Mouse (Mus musculus) heart, embryonic 13.5 days (tissue): Measurements from ENCODE around the gene Ate1. TPM values are rescaled to one million over a fixed set of nuclear protein-coding genes. Genes with fewer than 3 reads are reported as not detected.

Experiments used
- ATAC-seq: fragments of 200-750 bp; cut with Nextera tagmentation; 2 replicates; pipeline ENCODE4 v1.8.0; 2017; ENCODE audit warnings: moderate TSS enrichment; ENCODE audit not compliant: insufficient number of reproducible peaks, low FRiP score, low TSS enrichment; ENCODE audit errors: extremely low read depth
- H3K27ac ChIP-seq: fragments of 300-500 bp; sonication (generic); replicated peaks from 2 replicates; pipeline ENCODE4 v1.5.1; 2015; ENCODE audit warnings: moderate library complexity, mild to moderate bottlenecking, inconsistent platforms
- H3K27me3 ChIP-seq: fragments of 300-500 bp; sonication (generic); replicated peaks from 2 replicates; pipeline ENCODE4 v1.6.1; 2015; ENCODE audit warnings: mild to moderate bottlenecking, inconsistent platforms
- H3K36me3 ChIP-seq: fragments of 300-500 bp; sonication (generic); 2 replicates; pipeline ENCODE4 v1.6.1; 2015; ENCODE audit warnings: mild to moderate bottlenecking, inconsistent platforms
- H3K4me1 ChIP-seq: fragments of 300-500 bp; sonication (generic); 2 replicates; pipeline ENCODE4 v1.6.1; 2015; ENCODE audit warnings: inconsistent platforms
- H3K4me2 ChIP-seq: fragments of 300-500 bp; sonication (generic); 2 replicates; pipeline ENCODE4 v1.6.1; 2015; ENCODE audit warnings: inconsistent platforms, mild to moderate bottlenecking, moderate library complexity
- H3K4me3 ChIP-seq: fragments of 300-500 bp; sonication (generic); 2 replicates; pipeline ENCODE4 v1.5.1; 2015; ENCODE audit warnings: moderate library complexity, mild to moderate bottlenecking, inconsistent platforms
- H3K9ac ChIP-seq: fragments of 300-500 bp; sonication (generic); 2 replicates; pipeline ENCODE4 v1.6.1; 2015; ENCODE audit warnings: inconsistent platforms, mild to moderate bottlenecking, moderate library complexity
- H3K9me3 ChIP-seq: fragments of 300-500 bp; sonication (generic); 2 replicates; pipeline ENCODE4 v1.6.1; 2016; ENCODE audit warnings: inconsistent platforms
- WGBS: fragments of 180-500 bp; shearing (Covaris S2); methylation state at CpG from one replicate; pipeline ENCODE4 v1.1.7; 2015; ENCODE audit warnings: mixed read lengths; 5-methylcytosine and 5-hydroxymethylcytosine counted together
- polyA plus RNA-seq: library from polyadenylated mRNA; unstranded; fragments of >200 nt; fragmentation: Nextera tagmentation; extraction: Ambion mirVana; gene quantifications from 2 replicates; pipeline ENCODE4 v1.2.1, GENCODE M21; 2015

Ate1 gene
- polyA plus RNA-seq, 1 experiment from 2014 or later, result 49.6 TPM

- no peak for ATAC-seq
- H3K36me3 ChIP-seq, result peaks cover 14% of the 10 kb centered on the region
- 79% methylated on average over 3 of the region's 3 CpGs for WGBS
These were observed 46.3 kb downstream of the Ate1 start for GRCm38 (mm10) chr7:130473881-130474280.

GRCm38 (mm10) chr7:130472683-130473082 lies 47.5 kb downstream of the Ate1 start:
- Histone ChIP-seq H3K4me3 (no peak overlapping the region), H3K36me3 (peaks cover 13% of the 10 kb centered on the region; the same call in 1 of the 2 replicates), H3K9ac (no peak overlapping the region), H3K4me2 (no peak overlapping the region), H3K27ac (no peak overlapping the region), H3K9me3 (no peaks in the 10 kb centered on the region), H3K27me3 (no peaks in the 10 kb centered on the region), H3K4me1 (no peaks in the 10 kb centered on the region)
- WGBS, result 81% methylated on average over 6 of the region's 6 CpGs
- ATAC-seq, result no peak

More at GRCm38 (mm10) chr7:130473881-130474280, 46.3 kb downstream of the Ate1 start:
- H3K4me1 ChIP-seq, result no peaks in the 10 kb centered on the region
- H3K27me3 ChIP-seq, result no peaks in the 10 kb centered on the region
- no peak overlapping the region for H3K4me2 ChIP-seq
- H3K4me3 ChIP-seq, result no peak overlapping the region
- no peak overlapping the region for H3K9ac ChIP-seq
- H3K27ac ChIP-seq, result no peak overlapping the region
- H3K9me3 ChIP-seq, result no peaks in the 10 kb centered on the region

- Histone ChIP-seq H3K4me3 (no peak overlapping the region), H3K9me3 (no peaks in the 10 kb centered on the region), H3K4me1 (peaks cover 8% of the 10 kb centered on the region; the same call in 1 of the 2 replicates), H3K27me3 (no peaks in the 10 kb centered on the region), H3K9ac (no peak overlapping the region), H3K4me2 (no peak overlapping the region), H3K36me3 (peaks cover 20% of the 10 kb centered on the region), H3K27ac (no peak overlapping the region)
- WGBS, result 70% methylated on average over 6 of the region's 6 CpGs
- no peak for ATAC-seq
These were observed 49.1 kb downstream of the Ate1 start for GRCm38 (mm10) chr7:130471045-130471444.

- no peak overlapping the region for H3K4me2 ChIP-seq
- H3K4me1 ChIP-seq, result peaks cover 15% of the 10 kb centered on the region
- H3K9me3 ChIP-seq, result no peaks in the 10 kb centered on the region
- H3K4me3 ChIP-seq, result no peak overlapping the region
- peak overlapping the region; percentile 70; the same call in 1 of the 2 replicates for H3K27ac ChIP-seq
- no peaks in the 10 kb centered on the region for H3K27me3 ChIP-seq
- no peak for ATAC-seq
- 76% methylated on average over 4 of the region's 4 CpGs for WGBS
- H3K36me3 ChIP-seq, result peaks cover 58% of the 10 kb centered on the region
- no peak overlapping the region for H3K9ac ChIP-seq
These were observed 64.5 kb downstream of the Ate1 start for GRCm38 (mm10) chr7:130455587-130456246.

DNA sequence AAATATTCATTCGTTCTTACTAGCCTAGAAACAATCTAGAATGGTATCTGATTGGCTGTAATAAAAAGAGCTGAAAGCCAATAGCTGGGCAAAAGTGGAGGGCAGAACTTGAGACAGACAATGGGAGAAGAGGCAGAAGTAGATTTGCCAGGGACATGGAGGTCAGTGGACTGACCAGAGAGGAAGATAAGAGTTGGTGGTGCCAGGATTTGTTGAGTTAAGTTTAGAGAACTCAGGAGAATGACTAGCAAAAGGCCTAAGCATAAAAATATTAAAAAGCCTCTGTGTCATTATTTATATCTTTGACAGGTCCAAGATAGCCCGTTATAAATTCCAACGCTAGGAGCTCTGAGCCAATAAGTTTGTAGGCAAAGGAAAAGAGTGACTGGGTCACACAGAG lies 65.9 kb downstream of the Ate1 start:
- Histone ChIP-seq H3K27me3 (no peaks in the 10 kb centered on the region), H3K4me1 (peaks cover 15% of the 10 kb centered on the region), H3K4me3 (no peak overlapping the region), H3K27ac (no peak overlapping the region), H3K4me2 (no peak overlapping the region), H3K9ac (no peak overlapping the region), H3K9me3 (no peaks in the 10 kb centered on the region), H3K36me3 (peaks cover 56% of the 10 kb centered on the region)
- ATAC-seq, result no peak
- 71% methylated on average over 3 of the region's 3 CpGs for WGBS

DNA sequence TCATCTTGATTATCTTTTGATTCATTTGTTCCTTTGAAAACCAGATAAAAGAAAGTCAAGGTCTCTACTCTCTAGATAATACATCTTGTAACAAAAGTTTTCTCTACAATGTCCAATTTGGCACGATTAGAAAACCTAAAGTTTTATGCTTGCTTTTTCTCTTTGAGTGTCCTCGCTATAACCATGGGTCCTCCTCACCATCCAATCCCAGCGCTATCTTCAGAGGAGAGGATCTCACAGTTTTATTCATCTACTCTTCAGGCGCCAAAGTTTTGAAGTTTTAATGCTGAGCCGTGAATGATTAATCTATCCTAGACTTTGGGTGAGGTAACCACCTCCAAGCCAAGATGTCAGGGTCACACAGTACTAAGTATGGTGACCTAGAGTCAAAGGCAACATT lies 84.4 kb downstream of the Ate1 start:
- Histone ChIP-seq H3K4me3 (no peak overlapping the region), H3K27me3 (no peaks in the 10 kb centered on the region), H3K9me3 (no peaks in the 10 kb centered on the region), H3K27ac (no peak overlapping the region), H3K4me2 (no peak overlapping the region), H3K36me3 (peaks cover 26% of the 10 kb centered on the region), H3K9ac (no peak overlapping the region), H3K4me1 (peaks cover 11% of the 10 kb centered on the region)
- WGBS, result 90% methylated on average over 5 of the region's 5 CpGs
- ATAC-seq, result no peak

GRCm38 (mm10) chr7:130432141-130432540 lies 88.0 kb downstream of the Ate1 start:
- Histone ChIP-seq H3K27me3 (no peaks in the 10 kb centered on the region), H3K4me2 (no peak overlapping the region), H3K4me3 (no peak overlapping the region), H3K36me3 (peaks cover 9% of the 10 kb centered on the region; the same call in 1 of the 2 replicates), H3K4me1 (peaks cover 21% of the 10 kb centered on the region), H3K27ac (no peak overlapping the region), H3K9me3 (no peaks in the 10 kb centered on the region), H3K9ac (no peak overlapping the region)
- no peak for ATAC-seq
- WGBS, result 80% methylated on average over 2 of the region's 2 CpGs

GRCm38 (mm10) chr7:130426586-130426985 lies 93.6 kb downstream of the Ate1 start:
- no peaks in the 10 kb centered on the region for H3K27me3 ChIP-seq
- WGBS, result 8% methylated on average over 5 of the region's 5 CpGs
- peaks cover 32% of the 10 kb centered on the region for H3K4me1 ChIP-seq
- 0 out of 2 replicates have a peak overlapping the region, but pooled peaks have one; percentile 8 for H3K9ac ChIP-seq
- H3K27ac ChIP-seq, result no peak overlapping the region; the same call in 1 of the 2 replicates
- peak overlapping the region; percentile 29 for H3K4me2 ChIP-seq
- no peaks in the 10 kb centered on the region for H3K9me3 ChIP-seq
- no peaks in the 10 kb centered on the region for H3K36me3 ChIP-seq
- ATAC-seq, result no peak
- H3K4me3 ChIP-seq, result no peak overlapping the region

- 69% methylated on average over 2 of the region's 2 CpGs for WGBS
- Histone ChIP-seq H3K27ac (no peak overlapping the region), H3K4me2 (no peak overlapping the region), H3K36me3 (no peaks in the 10 kb centered on the region), H3K27me3 (no peaks in the 10 kb centered on the region), H3K4me3 (no peak overlapping the region), H3K9ac (no peak overlapping the region), H3K4me1 (peaks cover 27% of the 10 kb centered on the region), H3K9me3 (no peaks in the 10 kb centered on the region)
- ATAC-seq, result no peak
These were observed 94.2 kb downstream of the Ate1 start for GRCm38 (mm10) chr7:130425991-130426390.

GRCm38 (mm10) chr7:130419961-130420360 lies 100.2 kb downstream of the Ate1 start:
- Histone ChIP-seq H3K9ac (no peak overlapping the region), H3K36me3 (peaks cover 18% of the 10 kb centered on the region), H3K4me2 (no peak overlapping the region), H3K27ac (peak overlapping the region; percentile 57), H3K4me1 (peaks cover 17% of the 10 kb centered on the region), H3K4me3 (no peak overlapping the region), H3K9me3 (no peaks in the 10 kb centered on the region), H3K27me3 (no peaks in the 10 kb centered on the region)
- ATAC-seq, result no peak
- 70% methylated on average over 1 of the region's 1 CpGs for WGBS

DNA sequence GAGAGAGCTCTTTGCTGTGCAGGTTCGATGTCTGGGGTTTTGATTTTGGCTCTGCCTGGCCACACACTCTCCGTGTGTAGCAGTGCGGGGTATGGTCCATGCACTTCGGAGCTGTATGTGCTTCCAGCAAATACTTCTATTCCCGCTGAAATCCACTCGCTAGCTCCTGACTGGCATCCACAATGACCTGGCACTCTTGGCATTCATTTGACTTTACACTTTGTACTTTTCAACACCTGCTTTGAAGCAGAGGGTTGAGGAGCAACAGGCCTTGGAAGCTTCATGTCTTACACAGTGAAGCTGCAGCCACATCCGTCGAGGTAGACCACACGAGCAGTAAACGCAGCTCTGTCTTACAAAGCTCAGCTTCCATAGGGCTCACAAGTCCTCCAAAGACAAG lies 112.5 kb downstream of the Ate1 start:
- H3K9ac ChIP-seq, result 0 out of 2 replicates have a peak overlapping the region, but pooled peaks have one; percentile 26
- no peaks in the 10 kb centered on the region for H3K9me3 ChIP-seq
- peaks cover 26% of the 10 kb centered on the region for H3K4me1 ChIP-seq
- H3K4me3 ChIP-seq, result no peak overlapping the region
- no peak for ATAC-seq
- peaks cover 2% of the 10 kb centered on the region; the same call in 1 of the 2 replicates for H3K36me3 ChIP-seq
- H3K27me3 ChIP-seq, result no peaks in the 10 kb centered on the region
- 47% methylated on average over 10 of the region's 10 CpGs for WGBS
- H3K4me2 ChIP-seq, result peak overlapping the region; percentile 27
- H3K27ac ChIP-seq, result peak overlapping the region; percentile 70

- Histone ChIP-seq H3K4me3 (no peak overlapping the region), H3K36me3 (peaks cover 16% of the 10 kb centered on the region), H3K9ac (no peak overlapping the region), H3K27ac (no peak overlapping the region), H3K27me3 (no peaks in the 10 kb centered on the region), H3K9me3 (no peaks in the 10 kb centered on the region), H3K4me1 (peaks cover 22% of the 10 kb centered on the region), H3K4me2 (no peak overlapping the region)
- 69% methylated on average over 2 of the region's 2 CpGs for WGBS
- ATAC-seq, result no peak
These were observed 116.8 kb downstream of the Ate1 start for GRCm38 (mm10) chr7:130403346-130403745.
